Mouse (Mus musculus): ENCODE results near the gene Acaca.

Gene Acaca

GRCm38 (mm10) chr11:84410383-84410782 is 280.9 kb downstream of the Acaca start:
- DNase-seq: no peak

GRCm38 (mm10) chr11:84410879-84411641 is 281.6 kb downstream of the Acaca start:
- no peak for DNase-seq

DNA sequence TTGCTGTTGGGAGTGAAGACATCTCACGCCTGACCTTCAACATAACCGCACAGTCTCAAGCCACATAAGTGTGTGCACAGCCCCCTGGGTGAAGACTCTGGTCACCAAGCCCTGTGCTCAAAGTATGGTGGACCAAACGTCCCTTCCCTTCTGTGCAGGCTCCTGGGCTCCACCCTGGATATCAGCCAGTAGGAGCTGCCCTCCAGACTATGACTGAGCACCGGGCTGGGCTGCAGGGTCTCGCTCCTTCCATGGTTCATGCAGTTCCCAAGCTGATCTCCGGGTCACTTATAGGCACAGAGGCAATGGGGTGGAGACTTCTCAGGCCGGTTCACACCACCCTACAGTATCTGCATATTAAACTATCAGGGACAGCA is 282.2 kb downstream of the Acaca start:
- no peak for DNase-seq

DNA sequence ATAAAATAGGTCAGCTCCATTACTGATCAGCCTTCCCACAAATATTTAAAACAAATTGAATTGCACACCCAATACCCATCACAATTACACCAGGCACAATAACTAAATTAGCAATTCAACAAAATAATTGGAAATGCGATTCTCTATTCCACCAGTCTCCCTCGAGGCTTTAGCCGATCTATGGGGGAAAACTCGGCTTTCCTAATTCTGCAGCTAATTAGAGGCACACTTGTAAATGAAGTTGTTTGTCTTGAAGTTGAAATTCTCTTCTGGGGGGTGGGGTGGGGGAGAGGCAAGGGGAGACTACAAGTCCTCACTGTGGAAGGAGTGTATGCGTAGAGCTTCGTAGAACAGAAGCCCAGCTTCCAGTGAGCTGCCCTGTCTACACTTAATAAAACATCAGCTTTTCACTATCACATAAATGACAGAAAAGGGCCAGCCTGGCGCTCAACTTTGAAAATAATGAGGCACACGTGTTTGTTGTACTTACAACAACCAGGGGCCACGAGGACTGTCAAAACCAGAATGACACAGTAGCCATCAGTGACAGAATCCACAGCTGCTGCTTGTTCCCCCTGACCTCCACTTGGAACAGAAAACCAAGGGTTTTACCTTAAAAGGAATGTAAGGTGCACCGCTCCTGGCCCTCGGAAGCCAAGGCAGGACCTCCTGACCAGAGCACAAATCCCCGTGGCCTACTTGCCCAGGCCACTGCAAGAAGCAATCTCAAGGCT is 282.9 kb downstream of the Acaca start:
- DNase-seq: no peak

GRCm38 (mm10) chr11:84413111-84413510 is 283.6 kb downstream of the Acaca start:
- no peak for DNase-seq

DNA sequence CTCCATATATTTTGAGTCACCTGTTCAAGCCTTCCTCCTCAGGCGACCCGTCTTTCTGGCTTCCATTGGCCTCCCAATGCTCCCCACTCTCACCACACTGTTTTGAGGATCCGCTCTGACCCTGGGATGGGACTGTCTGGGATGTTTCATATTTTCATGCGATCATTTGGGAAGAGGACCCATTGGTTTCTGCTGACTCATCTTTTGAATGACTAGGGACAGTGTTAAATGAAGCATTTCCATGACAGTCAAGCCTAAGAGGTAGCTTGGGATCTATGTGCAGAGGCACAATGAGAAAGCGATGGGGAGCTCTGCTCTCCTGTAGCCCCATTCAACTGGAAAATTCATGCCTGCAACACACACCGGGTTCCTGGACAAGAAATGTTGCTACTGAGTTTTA is 291.3 kb downstream of the Acaca start:
- DNase-seq: no peak

- DNase-seq: peak in 1 of 2 experiments; percentile 41
These were observed 296.5 kb downstream of the Acaca start for GRCm38 (mm10) chr11:84425736-84426632.

DNA sequence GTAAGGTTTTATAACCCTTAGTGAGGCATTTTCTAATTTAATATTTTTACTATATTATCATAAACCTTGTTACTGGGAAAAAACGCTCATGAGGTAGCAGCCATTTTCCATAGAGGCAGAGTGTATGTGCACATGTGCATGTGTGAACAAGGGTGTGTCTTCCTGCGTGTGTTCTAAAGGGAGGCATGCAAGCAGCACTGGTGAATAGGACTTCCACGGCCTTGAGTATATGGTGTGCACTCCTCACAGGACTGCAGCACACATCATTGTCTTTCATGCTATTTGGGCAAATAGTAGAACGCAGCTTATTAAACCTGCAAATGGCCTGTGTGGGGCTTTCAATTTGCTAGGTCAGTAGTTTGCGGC is 297.1 kb downstream of the Acaca start:
- no peak for DNase-seq

- peak; percentile 42 to 56 for DNase-seq
These were observed 300.1 kb downstream of the Acaca start for GRCm38 (mm10) chr11:84429581-84429980.

GRCm38 (mm10) chr11:84430336-84430735 is 300.9 kb downstream of the Acaca start:
- no peak for DNase-seq

- DNase-seq: no peak
These were observed 305.4 kb downstream of the Acaca start for GRCm38 (mm10) chr11:84434879-84435278.

DNA sequence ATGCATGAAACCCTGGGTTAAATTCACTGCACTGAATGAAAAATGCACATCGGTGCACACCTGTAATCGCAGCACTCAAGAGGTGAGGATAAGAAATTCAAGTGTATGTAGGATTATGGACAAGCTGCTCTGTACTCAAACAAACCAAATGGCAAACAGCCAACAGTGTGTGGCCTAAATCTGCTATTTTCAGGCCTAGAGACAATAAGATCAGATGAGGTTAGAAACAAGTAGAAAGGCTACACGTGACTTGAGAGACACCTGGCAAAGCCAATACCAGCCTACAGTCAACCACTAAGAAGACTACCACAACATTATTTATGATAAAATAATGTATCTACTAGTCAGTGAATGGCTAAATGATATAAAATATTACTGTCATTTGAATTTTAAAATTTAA is 310.9 kb downstream of the Acaca start:
- DNase-seq: no peak

DNA sequence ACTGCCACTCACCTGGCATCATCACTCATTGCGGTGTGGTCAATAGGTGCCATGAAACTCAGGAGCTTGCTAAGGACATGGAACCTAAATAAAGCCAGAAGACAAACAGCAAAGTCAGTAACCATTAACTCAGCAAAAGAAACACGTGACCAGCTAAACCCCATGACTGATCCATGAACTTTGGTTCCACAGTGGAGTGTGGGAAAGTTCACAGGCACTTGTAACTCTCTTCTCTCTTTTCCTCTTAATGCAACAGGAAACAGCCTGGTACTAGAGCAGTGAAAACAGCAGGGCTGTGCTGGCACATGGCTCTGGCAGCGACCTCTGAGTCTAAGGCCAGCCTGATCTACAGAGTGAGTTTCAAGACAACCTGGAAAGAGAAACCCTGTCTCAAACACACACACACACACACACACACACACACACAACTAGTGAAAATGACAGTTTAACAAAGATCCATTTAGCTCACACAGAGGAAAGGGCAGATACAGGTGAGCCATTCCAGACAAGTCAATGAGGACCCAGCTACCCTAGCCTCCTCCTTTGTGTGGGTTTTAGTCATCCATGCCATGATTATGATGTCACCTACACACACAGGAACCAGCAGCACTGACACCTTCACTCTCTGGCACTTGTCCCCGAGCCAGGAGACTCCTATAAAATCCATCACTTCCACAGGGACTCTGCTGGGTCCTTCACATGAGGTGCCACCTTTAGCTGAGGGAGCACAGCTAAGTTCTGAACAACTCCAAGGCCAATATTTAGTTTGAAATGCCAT is 313.3 kb downstream of the Acaca start:
- DNase-seq: peak in 1 of 2 experiments; percentile 26

All from kidney, postnatal 4 days (tissue).